Mouse (Mus musculus) gastrocnemius, postnatal 4 days (tissue): ENCODE results near the gene Fryl. TPM values are rescaled to one million over a fixed set of nuclear protein-coding genes. Genes with fewer than 3 reads are reported as not detected.
A peak's percentile ranks its signal among the peaks of the same experiment; 100 is the strongest.

Source experiments
- DNase-seq, 2 experiments: peaks; one replicate each; pipeline ENCODE4 v3.0.0; 2021 to 2022; ENCODE audit warnings: low spot score in 2 of 2, mixed read lengths in 2 of 2
- total RNA-seq, 2 experiments: library from RNA; stranded (reverse); gene quantifications; 2 replicates each; pipeline ENCODE4 v1.2.3; 2021

Gene Fryl
- total RNA-seq, 2 experiments from 2014 or later: 33.7 to 35.8 TPM

DNA sequence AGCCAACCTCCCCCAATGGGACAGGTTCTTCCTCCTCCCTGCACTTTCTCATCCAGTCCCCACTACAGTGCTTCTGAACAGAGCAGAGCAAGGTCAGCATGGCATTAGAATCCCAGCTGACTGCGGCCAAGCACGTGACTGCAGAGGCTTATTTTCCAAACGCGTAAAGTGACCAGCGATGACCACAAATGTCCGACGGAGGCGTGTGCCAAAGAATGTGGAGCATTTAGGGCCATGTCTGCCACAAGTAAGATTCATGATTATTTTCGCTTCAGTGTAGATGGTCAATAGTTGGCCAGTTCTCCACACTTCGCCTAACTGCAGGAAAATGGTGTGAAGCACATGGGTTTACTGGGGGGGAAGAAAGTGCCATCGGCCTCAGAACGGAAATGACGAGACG is 137.6 kb downstream of the Fryl start:
- no peak for DNase-seq

DNA sequence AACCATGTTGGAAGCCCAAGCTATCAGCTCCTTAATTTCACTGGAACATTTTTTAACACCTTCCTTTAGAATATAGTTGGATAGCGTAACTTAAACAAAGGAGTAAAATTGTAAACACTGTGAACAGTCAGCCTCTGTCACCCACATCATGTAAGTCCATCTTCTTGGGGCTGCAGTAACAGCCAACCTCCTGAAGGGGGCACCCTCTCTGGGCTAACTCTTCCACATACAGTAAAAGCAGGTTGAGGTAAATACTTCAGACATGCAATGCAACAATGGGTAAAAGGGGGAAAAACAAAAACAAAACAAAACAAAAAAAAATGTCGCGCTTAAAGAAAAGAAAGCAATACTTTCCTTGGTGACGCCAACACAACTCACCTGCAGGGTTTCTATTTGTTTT is 141.5 kb downstream of the Fryl start:
- DNase-seq: no peak

DNA sequence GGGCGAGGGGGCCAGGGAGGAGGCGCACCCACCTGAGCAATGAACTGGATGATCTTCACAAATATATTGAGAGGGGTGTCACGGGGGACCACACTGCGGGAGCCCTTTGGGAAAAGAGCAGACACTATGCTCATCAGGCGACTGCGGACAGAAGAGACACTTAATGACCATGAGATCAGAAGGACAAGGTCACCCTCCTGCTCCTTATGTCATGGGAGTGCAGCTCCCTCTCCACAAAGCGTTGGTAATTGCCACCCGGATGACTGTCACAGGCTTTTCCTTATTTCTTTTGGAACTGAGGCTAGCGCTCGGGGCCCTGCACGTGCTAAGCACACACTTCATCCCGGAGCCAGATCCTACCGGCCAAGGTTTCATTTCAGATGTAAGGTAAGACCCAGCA is 144.1 kb downstream of the Fryl start:
- no peak for DNase-seq

DNA sequence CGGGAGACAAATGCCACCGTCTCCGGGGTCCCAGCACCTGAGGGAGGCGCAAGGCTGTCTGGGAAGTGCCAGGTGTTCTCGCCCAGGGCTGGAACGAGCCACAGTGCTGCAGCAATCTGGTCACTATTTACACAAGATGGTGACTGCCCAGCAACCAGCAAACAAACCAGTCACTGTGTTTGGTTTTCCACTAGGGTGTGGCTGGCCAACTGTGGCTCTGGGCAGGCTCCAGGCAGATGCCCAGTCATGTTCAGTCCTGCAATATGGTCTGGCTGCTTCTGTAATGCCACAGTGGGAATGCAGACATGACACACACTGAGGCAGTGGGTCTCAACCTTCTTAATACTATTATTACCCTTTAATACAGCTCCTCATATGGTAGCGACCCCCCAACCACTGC is 152.8 kb downstream of the Fryl start:
- DNase-seq: no peak

DNA sequence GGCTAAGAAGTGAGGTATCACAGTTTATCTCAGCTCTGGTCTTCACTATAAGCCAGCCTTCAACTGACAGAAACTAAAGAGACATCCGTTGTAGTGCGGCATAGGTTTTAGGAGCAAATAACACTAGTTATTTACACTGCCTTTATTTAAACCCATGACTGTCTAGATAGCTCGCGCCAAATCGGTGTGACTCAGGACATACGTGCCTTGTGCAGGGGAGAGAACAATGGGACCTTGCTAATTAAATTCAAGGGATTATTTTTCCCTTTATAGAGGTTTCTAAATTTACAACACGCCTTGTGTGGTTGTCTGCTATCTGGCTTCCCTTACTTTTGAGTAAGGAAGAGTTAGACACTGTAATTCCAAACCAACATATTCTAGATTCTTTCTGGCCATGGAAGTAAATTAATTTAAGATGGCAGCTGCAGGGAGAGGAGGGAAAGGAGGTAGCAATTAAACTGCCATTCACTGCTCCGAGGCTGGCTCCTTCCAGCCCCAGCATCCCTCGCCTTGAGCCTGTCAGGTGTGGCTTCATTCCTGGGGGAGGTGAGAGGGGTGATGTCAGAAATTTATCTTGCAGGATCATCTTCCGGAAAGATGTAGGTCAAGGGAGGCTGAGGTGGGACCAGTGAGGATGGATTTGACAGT is 154.0 kb downstream of the Fryl start:
- DNase-seq: no peak

DNA sequence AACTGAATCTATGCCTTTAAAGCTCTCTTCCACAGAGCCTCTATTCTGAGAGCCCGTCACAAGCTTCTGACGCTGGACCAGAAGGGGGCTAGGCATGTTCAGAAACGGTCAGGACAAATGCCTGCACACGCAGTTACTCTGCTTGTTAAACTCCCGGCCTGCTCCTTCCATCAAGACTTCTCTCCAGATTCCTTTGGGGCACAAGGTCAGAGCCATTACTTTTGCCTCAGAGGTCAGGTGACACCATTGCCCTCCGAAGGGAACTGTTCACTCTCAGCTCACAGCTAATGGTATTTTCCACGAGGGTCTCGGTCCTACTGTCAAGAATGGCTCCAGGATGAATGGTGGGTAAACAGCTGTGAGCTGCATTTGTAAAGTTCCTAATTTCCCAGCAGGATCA is 164.2 kb downstream of the Fryl start:
- no peak for DNase-seq

DNA sequence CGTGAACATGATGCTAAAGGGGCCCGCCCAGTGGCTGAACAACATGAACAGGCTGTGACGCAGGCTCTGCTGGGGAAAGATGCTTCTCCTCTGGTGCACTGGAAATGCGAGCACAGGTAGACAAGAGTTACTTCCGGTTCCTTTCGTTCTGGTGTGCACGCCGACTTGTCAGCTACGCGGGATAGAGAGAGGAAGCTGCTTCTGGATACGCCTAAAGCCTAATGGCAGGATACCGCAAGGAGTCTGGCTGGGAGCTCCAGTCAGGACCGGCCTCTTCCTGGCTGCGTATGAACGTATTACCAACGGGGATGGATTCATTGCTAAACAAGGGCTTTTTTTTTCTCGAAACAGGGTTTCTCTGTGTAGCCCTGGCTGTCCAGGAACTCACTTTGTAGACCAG is 167.3 kb downstream of the Fryl start:
- no peak for DNase-seq

DNA sequence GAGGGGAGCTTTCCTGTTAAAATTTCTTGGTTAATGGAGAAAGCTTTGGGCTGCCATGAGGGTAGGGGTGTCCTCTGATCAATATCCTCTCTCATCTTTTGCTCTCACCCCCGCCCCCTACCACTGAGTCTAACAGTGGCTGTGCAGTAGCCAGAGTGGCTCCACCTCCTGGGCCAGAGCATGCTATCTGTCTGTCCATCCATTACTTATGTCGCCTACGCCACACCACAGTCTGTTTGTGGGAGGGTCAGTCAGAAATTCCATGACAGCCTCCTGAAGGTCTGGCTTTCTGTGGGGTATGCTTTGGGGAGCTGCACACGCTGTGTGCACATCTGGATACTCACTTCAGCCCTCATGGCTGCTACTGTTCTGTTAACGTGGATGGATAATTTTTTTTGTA is 174.9 kb downstream of the Fryl start:
- DNase-seq: no peak

DNA sequence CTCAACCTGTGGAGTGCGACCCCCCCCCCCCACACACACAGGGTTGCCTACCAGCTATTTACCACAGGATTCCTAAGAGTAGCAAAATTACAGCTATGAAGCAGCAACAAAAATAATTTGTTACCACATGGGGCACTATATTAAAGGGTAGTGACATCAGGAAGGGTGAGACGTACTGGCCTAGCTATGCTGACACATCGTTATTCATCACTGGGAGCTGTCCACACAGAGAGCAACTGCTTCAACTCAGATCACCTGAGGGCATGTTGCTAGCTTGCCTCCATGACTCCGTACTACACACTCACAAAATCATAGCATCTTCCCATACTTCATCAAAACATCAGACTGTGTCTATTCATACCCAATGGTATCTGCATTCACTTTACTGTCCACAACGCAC is 176.6 kb downstream of the Fryl start:
- DNase-seq: no peak

DNA sequence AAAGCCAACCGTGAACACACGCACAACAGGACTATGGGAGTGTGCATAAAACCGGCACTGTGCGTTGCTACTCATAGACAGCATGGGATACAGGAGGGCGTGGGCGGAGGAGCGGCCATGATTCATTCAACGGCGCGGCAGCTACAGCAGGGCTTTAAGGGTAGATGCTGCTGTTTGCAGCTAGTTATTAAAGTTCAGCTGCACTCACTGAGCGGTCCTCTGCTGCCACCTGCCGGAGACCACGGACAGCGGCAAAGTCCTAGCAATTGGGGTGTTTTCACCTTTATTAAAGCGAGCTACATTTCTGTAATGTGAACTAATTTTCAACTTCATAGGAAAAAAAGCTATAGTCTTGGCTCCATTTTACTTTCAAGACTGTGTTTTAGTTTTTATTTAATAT is 185.1 kb downstream of the Fryl start:
- DNase-seq: peak; percentile 63 to 81

DNA sequence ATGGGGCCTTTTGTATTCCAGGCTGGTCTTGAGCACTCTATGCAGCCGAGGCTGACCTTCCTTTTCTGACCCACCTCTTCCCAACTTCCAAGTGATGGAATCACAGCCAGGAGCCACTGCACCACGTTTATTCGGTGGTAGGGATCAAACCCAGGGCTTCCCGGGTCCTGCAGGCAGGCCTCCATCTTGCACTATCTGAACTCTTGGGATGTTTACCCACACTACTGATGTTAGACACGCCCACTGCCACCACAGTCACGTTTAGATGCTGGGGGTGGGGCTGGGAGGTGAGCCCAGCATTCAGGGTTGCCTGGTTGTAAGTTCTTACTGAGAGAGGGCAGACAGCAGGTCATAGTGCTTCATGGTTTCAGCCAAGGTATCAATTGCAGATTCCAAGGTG is 189.5 kb downstream of the Fryl start:
- no peak for DNase-seq

DNA sequence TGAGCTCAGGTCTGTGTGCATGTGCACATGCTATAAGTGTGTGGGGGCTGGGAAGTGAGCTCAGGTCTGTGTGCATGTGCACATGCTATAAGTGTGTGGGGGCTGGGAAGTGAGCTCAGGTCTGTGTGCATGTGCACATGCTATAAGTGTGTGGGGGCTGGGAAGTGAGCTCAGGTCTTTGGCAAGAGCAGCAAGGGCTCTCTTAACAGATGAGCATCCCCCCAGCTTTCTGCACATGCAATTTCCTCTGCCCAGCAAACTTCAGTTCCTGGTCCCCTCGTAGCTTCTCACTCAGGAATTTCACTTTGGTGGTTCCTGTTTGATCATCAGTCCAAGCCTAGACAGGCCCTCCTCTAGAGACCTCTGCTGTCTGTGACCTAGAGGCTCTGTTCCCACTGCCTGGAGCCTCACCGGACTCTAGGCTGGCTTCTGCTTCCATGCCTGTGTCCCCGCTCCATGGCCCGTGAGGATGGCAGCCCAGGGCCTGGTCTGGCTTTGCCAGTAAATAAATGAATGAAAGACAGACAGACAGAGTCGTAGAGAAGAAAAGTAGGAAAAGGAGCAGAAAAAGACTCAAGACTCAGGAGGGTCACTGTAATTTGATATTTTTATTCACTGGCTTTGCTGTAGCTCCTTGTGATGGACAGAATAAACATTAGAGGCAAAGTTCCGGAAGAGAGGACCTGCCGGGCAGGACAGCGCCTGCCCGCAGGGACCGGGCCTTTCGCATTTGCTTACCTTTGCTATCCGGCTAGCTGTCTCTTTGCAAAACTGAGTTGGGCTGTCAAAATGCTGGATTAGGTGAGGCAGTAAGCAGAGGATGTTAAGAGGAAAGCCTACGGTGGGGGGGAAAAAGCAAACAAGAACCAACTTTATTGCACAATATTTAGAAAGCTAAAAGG is 192.4 kb downstream of the Fryl start:
- DNase-seq: no peak

DNA sequence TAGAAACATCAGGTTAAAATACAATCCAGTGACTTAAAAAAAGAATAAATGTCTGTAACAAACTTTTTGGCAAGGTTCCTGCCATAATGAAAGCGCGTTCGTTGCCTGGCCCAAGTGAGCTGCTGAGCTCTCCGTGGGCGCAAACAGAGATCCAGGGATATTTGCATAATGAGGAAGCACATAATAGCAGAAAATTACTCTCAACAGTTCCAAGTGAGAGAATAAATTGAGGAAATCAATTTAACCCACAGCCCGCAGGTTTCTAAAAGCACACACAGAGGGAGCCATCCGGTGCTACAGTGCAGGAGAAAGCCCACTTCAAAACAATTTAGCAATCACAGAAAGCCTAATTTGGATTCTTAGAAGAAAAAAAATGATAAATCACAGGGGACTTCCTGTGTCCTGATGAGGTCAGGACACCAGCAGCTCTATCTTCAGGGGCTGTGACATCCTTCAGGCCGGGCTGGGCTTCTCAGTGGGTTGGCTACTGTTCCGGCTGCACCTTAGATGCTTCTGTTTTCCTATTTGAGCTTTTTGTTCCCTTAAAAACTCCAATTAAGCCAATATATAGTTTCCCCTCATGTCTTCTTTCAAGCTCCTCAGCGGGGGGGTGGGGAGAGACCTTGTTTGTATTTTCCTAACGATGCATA is 194.8 kb downstream of the Fryl start:
- DNase-seq: no peak

DNA sequence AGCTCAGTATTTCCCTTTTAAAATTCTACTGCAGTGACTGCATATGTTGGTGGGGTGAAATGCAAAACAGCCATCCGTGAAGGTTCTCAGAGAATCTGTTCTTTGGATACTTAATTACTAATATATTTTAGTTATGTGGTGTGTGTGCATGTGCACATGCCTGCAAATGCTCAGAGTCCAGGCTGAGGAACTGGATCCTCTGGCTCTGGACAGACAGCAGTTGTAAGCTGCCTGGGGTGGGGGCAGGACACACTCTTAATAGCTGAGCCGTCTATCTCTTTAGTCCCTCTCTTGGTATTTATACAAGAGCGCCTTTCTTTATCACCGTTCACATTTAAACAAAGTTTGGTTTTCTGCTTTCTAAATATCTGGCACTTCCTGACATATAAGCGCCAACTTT is 199.5 kb downstream of the Fryl start:
- no peak for DNase-seq

DNA sequence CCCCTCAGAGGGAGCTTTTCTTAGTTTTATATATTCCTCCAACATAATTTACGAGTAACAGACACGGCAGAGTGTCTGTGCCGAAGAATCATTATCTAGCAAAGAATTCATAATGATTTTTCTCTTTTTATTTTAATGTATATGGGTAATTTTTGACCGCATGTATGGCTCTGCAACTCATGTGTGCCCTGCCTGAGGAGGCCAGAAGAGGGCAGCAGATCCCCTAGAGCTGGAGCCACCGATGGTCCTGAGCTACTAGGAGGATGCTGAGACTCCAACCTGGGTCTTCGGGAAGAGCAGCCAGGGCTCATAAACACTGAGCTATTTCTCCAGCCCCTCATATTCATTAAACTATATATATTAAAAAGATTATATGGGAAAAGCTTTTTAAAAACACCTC is 200.0 kb downstream of the Fryl start:
- DNase-seq: no peak

DNA sequence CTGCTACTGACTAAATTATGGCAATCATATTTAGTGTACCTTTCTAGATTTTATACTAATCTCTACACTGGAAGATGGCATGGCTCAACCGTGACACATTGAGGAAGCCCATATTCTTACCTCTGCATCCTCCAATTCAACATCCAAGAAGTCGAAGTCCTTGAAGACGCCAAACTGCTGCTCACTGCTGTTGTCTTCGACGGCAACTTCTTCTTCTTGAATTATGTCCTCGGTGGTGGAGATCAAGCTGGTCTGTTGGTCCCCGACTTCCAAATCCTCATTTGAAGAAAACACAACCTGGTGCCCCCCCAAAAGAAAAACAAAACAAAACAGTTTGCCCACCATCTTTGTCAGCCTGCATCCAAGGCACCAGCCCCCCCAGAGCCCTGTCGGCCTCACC is 202.5 kb downstream of the Fryl start:
- DNase-seq: no peak

DNA sequence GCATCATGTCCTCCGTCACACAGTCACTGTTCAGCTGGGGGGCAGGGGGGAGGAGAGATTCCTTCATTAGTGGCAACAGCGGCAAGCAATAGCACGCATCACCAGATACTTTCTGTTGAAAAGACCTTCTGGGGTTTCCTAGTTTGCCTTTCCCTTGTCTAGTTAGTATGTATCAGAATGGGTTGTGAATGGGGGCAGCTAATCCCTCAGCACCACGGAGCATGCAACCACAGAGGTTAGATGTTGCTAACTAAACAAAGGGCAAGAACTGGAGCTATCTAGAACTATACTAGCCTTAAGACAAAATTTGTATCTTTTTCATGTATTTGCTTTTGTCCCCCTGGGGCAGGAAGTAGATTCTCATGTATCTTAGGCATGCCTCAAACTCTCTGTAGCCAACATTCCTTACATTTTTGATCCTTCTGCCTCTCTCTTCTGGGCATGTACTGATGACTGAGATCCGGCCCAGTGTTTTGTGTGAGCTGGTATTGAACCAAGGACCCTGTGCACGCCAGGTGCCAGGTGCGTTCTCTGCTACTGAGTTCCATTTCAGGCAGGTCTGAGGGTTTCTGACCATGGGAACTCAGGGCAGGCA is 208.7 kb downstream of the Fryl start:
- no peak for DNase-seq

DNA sequence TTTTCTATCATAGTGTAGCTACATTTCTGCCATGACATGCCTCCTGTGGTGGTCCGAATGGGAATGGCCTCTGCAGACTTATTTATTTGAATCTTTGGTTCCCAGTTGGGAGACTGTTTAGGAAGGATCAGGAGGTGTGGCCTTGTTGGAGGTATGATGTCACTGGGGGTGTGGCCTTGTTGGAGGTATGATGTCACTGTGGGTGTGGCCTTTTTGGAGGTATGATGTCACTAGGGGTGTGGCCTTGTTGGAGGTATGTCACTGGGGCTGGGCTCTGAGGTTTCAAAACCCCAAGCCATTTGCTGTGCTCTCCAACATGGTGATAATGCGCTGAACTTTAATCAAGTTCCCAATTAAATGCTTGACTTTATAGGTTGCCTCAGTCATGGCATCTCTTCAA is 212.4 kb downstream of the Fryl start:
- no peak for DNase-seq

DNA sequence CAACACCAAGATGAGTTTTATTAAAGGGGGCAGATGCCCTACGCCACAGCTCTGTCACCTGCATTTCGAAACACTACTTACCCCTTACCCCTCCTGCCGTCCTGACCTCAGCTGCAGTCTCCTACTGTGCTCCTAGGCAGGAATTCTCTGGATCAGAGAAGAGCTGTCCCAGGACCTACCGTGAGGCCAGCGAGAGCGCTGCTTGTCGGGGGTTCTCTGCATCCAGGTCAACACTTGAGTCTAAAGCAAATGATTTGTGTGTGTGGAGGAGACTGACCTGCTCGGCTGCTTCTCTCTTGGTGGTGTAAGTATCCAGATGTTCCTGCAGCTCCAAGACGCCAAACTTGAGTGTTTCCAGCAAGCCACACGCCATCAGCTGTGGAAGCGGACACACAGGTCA is 223.9 kb downstream of the Fryl start:
- DNase-seq: no peak

DNA sequence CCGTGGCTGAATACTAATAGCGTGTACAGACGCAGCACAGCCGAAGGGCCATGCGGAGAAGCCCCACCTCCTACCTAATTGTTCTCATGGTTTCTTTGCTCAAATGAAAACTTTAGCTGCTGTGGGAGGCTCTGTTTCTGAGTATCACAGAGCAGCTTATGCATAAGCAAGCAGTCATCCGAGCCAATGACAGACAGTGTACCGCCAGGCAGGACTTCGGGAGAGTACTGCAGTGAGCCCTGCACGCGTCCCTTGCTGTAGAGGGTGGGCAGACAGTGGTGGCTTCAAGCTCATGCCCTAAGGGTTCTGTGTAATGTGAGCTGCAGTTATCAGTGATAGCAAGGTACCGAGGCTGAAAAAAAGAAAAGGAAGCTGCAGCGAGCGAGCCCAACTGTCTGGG is 227.8 kb downstream of the Fryl start:
- DNase-seq: no peak

DNA sequence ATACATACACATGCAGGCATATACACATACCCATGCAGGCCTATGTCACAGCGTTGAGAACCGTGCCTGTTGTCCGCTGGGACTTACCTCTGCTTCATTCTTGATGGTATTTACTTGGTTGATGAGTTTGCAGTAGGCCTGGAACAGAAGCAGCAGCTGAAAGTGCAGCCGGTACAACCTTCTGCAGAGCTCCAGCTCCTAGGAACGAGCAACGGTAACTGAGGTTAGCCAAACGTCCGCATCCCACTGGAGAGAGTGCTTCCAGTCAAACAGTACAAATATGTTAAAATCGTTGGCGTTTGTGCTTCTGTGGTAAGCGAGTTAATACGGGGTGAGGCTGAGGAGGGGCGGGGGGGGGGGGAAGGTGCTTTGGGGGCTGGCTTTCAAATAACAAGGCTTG is 232.6 kb downstream of the Fryl start:
- DNase-seq: no peak

DNA sequence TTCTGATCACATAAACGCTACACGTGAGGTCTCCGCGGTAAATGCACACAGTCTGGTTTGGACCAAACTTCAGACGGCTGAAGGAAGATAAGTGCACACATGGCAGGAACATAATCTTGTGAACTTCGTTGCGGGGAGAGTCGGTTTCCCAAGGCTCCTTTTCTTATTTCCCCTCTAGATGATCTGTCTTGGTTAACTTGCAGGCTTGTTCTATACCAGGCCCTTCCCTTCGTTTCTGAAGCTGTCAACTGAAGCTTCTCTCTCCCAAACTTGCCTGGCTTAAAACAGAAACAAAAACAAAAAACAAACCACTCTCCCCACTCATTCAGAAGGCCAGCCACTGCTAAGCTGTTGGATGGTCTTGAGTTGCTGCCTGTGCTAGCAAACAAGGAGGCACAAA is 241.7 kb downstream of the Fryl start:
- no peak for DNase-seq
